Mouse (Mus musculus) testis, adult 2 months (tissue): Measurements from ENCODE around the gene Gm20661.
A peak's percentile ranks its signal among the peaks of the same experiment; 100 is the strongest.

Experiments used
- CTCF ChIP-seq: fragments of 200-500 bp; IDR thresholded peaks from 2 replicates; pipeline ENCODE4 v1.5.1; 2012; ENCODE audit warnings: low read depth, mild to moderate bottlenecking, inconsistent platforms, low read length, moderate library complexity; ENCODE audit not compliant: control insufficient read depth, insufficient read depth, insufficient replicate concordance
- POLR2A ChIP-seq: fragments of 200-500 bp; IDR thresholded peaks from 2 replicates; pipeline ENCODE4 v1.6.1; 2012; ENCODE audit warnings: low read depth, mild to moderate bottlenecking, inconsistent platforms, low read length, moderate library complexity; ENCODE audit not compliant: control insufficient read depth

DNA sequence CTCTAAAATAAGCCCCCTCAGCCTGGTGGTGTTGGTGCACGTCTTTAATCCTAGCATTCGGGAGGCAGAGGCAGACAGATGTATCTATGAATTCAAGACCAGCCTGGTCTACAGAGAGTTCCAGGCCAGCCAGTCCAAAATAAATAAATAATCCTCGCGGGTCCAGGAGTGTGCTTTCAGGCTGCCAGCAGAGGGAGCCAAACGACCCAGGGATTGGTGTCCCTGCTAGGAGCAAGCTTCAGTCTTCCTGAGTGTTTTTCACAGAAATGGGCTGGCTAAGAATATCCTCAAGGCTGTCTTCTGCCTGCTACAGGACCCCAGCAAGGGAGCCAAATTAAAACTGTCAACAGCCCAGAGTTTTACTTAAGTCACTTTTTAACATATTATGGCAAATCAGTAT lies 19.2 kb upstream of the Gm20661 start:
- TF ChIP-seq POLR2A (no peak), CTCF (peak; percentile 70; the same call in 1 of the 2 replicates)
